Mouse (Mus musculus) forebrain, embryonic 15.5 days (tissue): ENCODE data around the gene Tnrc6b. TPM values are rescaled to one million over a fixed set of nuclear protein-coding genes. Genes with fewer than 3 reads are reported as not detected.
A peak's percentile ranks its signal among the peaks of the same experiment; 100 is the strongest.

ENCODE experiments used
- ATAC-seq: fragments of 200-750 bp; cut with Nextera tagmentation; replicated peaks from 2 replicates; pipeline ENCODE4 v1.8.0; 2017; ENCODE audit warnings: mild to moderate bottlenecking, moderate TSS enrichment, moderate library complexity
- H3K27ac ChIP-seq: fragments of 300-500 bp; sonication (generic); replicated peaks from 2 replicates; pipeline ENCODE4 v1.5.1; 2015; ENCODE audit warnings: mild to moderate bottlenecking, inconsistent platforms
- H3K27me3 ChIP-seq: fragments of 300-500 bp; sonication (generic); 2 replicates; pipeline ENCODE4 v1.6.1; 2015; ENCODE audit warnings: inconsistent platforms
- H3K36me3 ChIP-seq: fragments of 300-500 bp; sonication (generic); 2 replicates; pipeline ENCODE4 v1.6.1; 2015; ENCODE audit warnings: mild to moderate bottlenecking, inconsistent platforms
- H3K4me1 ChIP-seq: fragments of 300-500 bp; sonication (generic); 2 replicates; pipeline ENCODE4 v1.6.1; 2015; ENCODE audit warnings: inconsistent platforms
- H3K4me2 ChIP-seq: fragments of 300-500 bp; sonication (generic); replicated peaks from 2 replicates; pipeline ENCODE4 v1.6.1; 2015; ENCODE audit warnings: mild to moderate bottlenecking, inconsistent platforms
- H3K4me3 ChIP-seq: fragments of 300-500 bp; sonication (generic); 2 replicates; pipeline ENCODE4 v1.5.1; 2015; ENCODE audit warnings: mild to moderate bottlenecking, inconsistent platforms
- H3K9ac ChIP-seq: fragments of 300-500 bp; sonication (generic); replicated peaks from 2 replicates; pipeline ENCODE4 v1.6.1; 2015; ENCODE audit warnings: mild to moderate bottlenecking, inconsistent platforms
- H3K9me3 ChIP-seq: fragments of 300-500 bp; sonication (generic); 2 replicates; pipeline ENCODE4 v1.6.1; 2016; ENCODE audit warnings: inconsistent platforms
- WGBS: fragments of 180-500 bp; shearing (Covaris S2); methylation state at CpG from one replicate; pipeline ENCODE4 v1.1.7; 2015; ENCODE audit warnings: mixed read lengths; 5-methylcytosine and 5-hydroxymethylcytosine counted together
- polyA plus RNA-seq: library from polyadenylated mRNA; unstranded; fragments of >200 nt; fragmentation: Nextera tagmentation; extraction: Ambion mirVana; gene quantifications from 2 replicates; pipeline ENCODE4 v1.2.1, GENCODE M21; 2015

The Tnrc6b gene
- polyA plus RNA-seq, 1 experiment from 2014 or later: 34.2 TPM

- no peak for ATAC-seq
- no peaks in the 10 kb centered on the region for H3K27me3 ChIP-seq
- no peak overlapping the region for H3K9ac ChIP-seq
- no peak overlapping the region for H3K4me2 ChIP-seq
- WGBS: 55% methylated on average over 3 of the region's 3 CpGs
- no peak overlapping the region for H3K4me3 ChIP-seq
- H3K36me3 ChIP-seq: no peaks in the 10 kb centered on the region
- H3K4me1 ChIP-seq: no peaks in the 10 kb centered on the region
- no peaks in the 10 kb centered on the region for H3K9me3 ChIP-seq
- H3K27ac ChIP-seq: no peak overlapping the region
Observed at GRCm38 (mm10) chr15:80779006-80779405, 67.9 kb downstream of the Tnrc6b start.

DNA sequence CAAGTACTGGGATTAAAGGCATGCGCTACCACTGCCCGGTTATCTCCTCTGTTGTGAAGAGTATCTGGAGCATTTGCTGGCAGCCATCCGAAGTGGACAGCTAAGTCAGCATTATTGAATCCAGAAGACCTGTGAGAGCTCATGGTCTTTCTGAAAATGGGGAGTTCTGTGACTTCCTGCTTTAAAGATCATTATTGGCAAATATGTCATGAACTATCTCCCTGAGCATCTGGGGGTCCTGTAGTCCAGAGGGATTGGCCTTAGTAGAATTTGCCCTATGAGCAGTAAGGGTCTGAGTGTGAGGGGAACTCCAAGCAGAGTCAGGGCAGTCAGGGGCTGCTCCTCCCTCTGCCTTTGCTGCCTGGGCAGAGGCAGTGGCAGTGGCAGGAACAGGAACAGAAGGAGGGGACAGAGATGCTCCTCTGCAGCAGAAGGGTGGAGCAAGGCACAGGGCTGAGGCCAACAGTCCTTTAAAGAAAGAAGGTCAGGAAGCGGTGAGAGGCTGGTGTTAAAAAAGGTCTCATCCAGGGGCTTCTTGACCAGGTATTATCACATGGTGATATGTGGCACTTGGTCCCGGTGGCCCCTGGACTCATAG, 69.1 kb downstream of the Tnrc6b start:
- no peak for ATAC-seq
- no peaks in the 10 kb centered on the region for H3K27me3 ChIP-seq
- H3K4me2 ChIP-seq: no peak overlapping the region
- peaks cover 6% of the 10 kb centered on the region; the same call in 1 of the 2 replicates for H3K4me1 ChIP-seq
- H3K27ac ChIP-seq: no peak overlapping the region
- no peak overlapping the region for H3K9ac ChIP-seq
- H3K9me3 ChIP-seq: no peaks in the 10 kb centered on the region
- no peak overlapping the region for H3K4me3 ChIP-seq
- no peaks in the 10 kb centered on the region for H3K36me3 ChIP-seq
- WGBS: 93% methylated on average over 5 of the region's 5 CpGs

- Histone ChIP-seq H3K4me1 (peaks cover 11% of the 10 kb centered on the region), H3K36me3 (no peaks in the 10 kb centered on the region), H3K9me3 (no peaks in the 10 kb centered on the region), H3K4me3 (no peak overlapping the region), H3K27me3 (no peaks in the 10 kb centered on the region), H3K4me2 (no peak overlapping the region), H3K27ac (no peak overlapping the region), H3K9ac (no peak overlapping the region)
- no peak for ATAC-seq
- WGBS: 89% methylated on average over 5 of the region's 5 CpGs
Observed at GRCm38 (mm10) chr15:80781218-80781806, 70.2 kb downstream of the Tnrc6b start.

- no peak overlapping the region for H3K9ac ChIP-seq
- H3K9me3 ChIP-seq: no peaks in the 10 kb centered on the region
- WGBS: 38% methylated on average over 7 of the region's 7 CpGs
- H3K36me3 ChIP-seq: no peaks in the 10 kb centered on the region
- H3K4me2 ChIP-seq: no peak overlapping the region
- no peak for ATAC-seq
- H3K4me1 ChIP-seq: peaks cover 11% of the 10 kb centered on the region
- no peak overlapping the region for H3K27ac ChIP-seq
- H3K27me3 ChIP-seq: no peaks in the 10 kb centered on the region
- H3K4me3 ChIP-seq: no peak overlapping the region
Observed at GRCm38 (mm10) chr15:80784553-80784971, 73.4 kb downstream of the Tnrc6b start.

DNA sequence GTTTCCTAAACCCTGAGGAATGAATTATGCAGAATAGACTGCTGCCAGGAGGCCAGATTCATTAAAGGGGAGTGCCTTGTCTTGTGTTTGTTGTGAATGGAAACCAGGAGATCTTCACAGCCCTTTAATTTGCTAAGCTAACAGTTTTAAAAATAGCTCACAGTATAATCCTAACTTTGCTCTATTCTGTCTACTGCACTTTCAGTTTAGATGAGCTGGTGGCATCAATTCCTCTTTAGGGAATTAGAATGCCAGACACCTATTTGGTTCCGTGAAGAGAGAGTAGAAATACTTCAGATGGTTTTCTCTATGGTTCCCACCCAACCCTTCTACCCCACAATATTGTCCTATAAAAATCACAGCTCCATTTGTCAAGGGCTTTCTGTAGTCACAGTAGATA, 74.6 kb downstream of the Tnrc6b start:
- H3K4me1 ChIP-seq: peaks cover 11% of the 10 kb centered on the region
- H3K9ac ChIP-seq: no peak overlapping the region
- no peaks in the 10 kb centered on the region for H3K9me3 ChIP-seq
- no peaks in the 10 kb centered on the region for H3K36me3 ChIP-seq
- H3K4me3 ChIP-seq: no peak overlapping the region
- 68% methylated on average over 1 of the region's 1 CpGs for WGBS
- H3K4me2 ChIP-seq: no peak overlapping the region
- no peak for ATAC-seq
- no peak overlapping the region for H3K27ac ChIP-seq
- H3K27me3 ChIP-seq: no peaks in the 10 kb centered on the region

DNA sequence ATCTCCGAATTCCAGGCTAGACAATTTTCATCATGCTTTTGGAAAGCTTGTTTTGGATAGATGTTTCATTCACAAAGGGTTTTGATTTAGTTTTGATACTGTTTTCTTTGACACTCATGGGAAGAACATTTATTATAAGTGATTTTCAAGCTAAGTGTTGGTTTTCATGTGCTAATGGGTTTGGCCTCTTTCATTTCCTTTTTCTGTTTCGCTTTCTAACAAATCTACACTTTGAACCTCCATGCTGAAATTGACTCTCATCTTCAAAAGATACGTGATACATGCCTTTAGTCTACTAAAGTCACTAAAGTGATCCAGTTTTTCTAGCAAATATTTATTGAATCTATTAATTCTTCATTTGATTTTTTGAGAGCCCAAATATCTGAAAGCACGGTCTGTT, 76.6 kb downstream of the Tnrc6b start:
- no peak for ATAC-seq
- H3K27ac ChIP-seq: no peak overlapping the region
- H3K36me3 ChIP-seq: no peaks in the 10 kb centered on the region
- no peaks in the 10 kb centered on the region for H3K9me3 ChIP-seq
- no peaks in the 10 kb centered on the region for H3K27me3 ChIP-seq
- WGBS: 93% methylated on average over 4 of the region's 4 CpGs
- no peak overlapping the region for H3K4me3 ChIP-seq
- H3K9ac ChIP-seq: no peak overlapping the region
- H3K4me2 ChIP-seq: no peak overlapping the region
- peaks cover 11% of the 10 kb centered on the region for H3K4me1 ChIP-seq

DNA sequence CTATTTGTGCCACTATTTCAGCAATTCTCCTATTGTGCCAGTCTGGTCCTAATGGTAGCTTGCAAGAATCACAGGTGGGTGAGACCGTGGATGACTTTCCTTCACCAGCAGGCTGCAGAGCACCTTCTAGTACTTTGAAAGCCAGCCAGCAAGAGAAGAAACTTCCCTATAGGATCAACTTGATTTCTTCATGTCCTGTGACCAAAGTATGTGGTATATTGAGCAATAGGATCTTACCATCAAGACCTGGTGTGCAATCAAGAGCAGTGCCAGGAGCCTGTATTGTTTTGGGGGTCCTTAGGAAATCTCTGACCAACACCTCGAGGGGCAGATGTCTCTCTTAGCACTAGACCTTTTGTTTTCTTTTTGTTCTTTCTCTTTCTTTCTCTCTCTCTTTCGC, 81.4 kb downstream of the Tnrc6b start:
- Histone ChIP-seq H3K27me3 (no peaks in the 10 kb centered on the region), H3K4me2 (no peak overlapping the region), H3K9ac (no peak overlapping the region), H3K27ac (no peak overlapping the region), H3K4me3 (no peak overlapping the region), H3K36me3 (no peaks in the 10 kb centered on the region), H3K4me1 (peaks cover 10% of the 10 kb centered on the region), H3K9me3 (no peaks in the 10 kb centered on the region)
- no peak for ATAC-seq
- WGBS: 82% methylated on average over 3 of the region's 3 CpGs

DNA sequence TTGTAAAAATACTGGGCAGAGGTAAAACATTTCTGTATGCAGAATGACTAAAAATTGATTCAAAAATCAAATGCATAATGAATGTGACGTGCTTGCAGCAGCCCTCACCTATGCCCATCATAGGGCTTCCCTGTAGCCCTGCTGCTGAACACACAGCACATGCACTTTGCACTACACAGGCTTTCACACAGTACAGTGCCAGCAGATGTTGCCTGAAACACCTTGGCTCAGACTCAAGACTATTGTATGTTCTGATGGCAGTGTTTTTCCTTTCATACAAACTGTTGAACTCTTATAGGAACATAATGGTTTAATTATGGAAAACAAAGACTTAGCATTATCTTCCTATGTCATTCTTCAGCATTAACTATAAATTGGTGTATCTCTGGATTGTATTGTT, 84.0 kb downstream of the Tnrc6b start:
- Histone ChIP-seq H3K27ac (no peak overlapping the region), H3K4me3 (no peak overlapping the region), H3K9ac (no peak overlapping the region), H3K27me3 (no peaks in the 10 kb centered on the region), H3K9me3 (no peaks in the 10 kb centered on the region), H3K4me1 (peaks cover 13% of the 10 kb centered on the region), H3K36me3 (no peaks in the 10 kb centered on the region), H3K4me2 (no peak overlapping the region)
- ATAC-seq: no peak
- WGBS: 72% methylated on average over 1 of the region's 1 CpGs

- WGBS: 3% methylated on average over 6 of the region's 6 CpGs
- H3K4me2 ChIP-seq: peak overlapping the region; percentile 50
- no peaks in the 10 kb centered on the region for H3K36me3 ChIP-seq
- H3K9me3 ChIP-seq: no peaks in the 10 kb centered on the region
- H3K27me3 ChIP-seq: no peaks in the 10 kb centered on the region
- peak; percentile 55 for ATAC-seq
- peaks cover 37% of the 10 kb centered on the region for H3K4me1 ChIP-seq
- peak overlapping the region; percentile 89 for H3K27ac ChIP-seq
- peak overlapping the region; percentile 57 for H3K4me3 ChIP-seq
- H3K9ac ChIP-seq: peak overlapping the region; percentile 44
Observed at GRCm38 (mm10) chr15:80797757-80798156, 86.6 kb downstream of the Tnrc6b start.

GRCm38 (mm10) chr15:80798367-80799073, 87.4 kb downstream of the Tnrc6b start:
- H3K27me3 ChIP-seq: no peaks in the 10 kb centered on the region
- ATAC-seq: peak; percentile 92
- H3K4me1 ChIP-seq: peaks cover 45% of the 10 kb centered on the region
- H3K36me3 ChIP-seq: no peaks in the 10 kb centered on the region
- H3K27ac ChIP-seq: peak overlapping the region; percentile 89
- peak overlapping the region; percentile 57 for H3K4me3 ChIP-seq
- H3K4me2 ChIP-seq: peak overlapping the region; percentile 54
- peak overlapping the region; percentile 72 for H3K9ac ChIP-seq
- WGBS: under 1% methylated on average over 17 of the region's 17 CpGs
- no peaks in the 10 kb centered on the region for H3K9me3 ChIP-seq

- ATAC-seq: peak; percentile 54
- Histone ChIP-seq H3K36me3 (no peaks in the 10 kb centered on the region), H3K27ac (peak overlapping the region; percentile 89), H3K9me3 (no peaks in the 10 kb centered on the region), H3K27me3 (no peaks in the 10 kb centered on the region), H3K4me3 (peak overlapping the region; percentile 57), H3K9ac (peak overlapping the region; percentile 72), H3K4me1 (peaks cover 47% of the 10 kb centered on the region), H3K4me2 (peak overlapping the region; percentile 54)
- under 1% methylated on average over 10 of the region's 10 CpGs for WGBS
Observed at GRCm38 (mm10) chr15:80799074-80799633, 88.0 kb downstream of the Tnrc6b start.

- Histone ChIP-seq H3K36me3 (no peaks in the 10 kb centered on the region), H3K4me2 (peak overlapping the region; percentile 54), H3K27me3 (no peaks in the 10 kb centered on the region), H3K27ac (peak overlapping the region; percentile 89), H3K9me3 (no peaks in the 10 kb centered on the region), H3K4me3 (peak overlapping the region; percentile 57), H3K4me1 (peaks cover 46% of the 10 kb centered on the region), H3K9ac (peak overlapping the region; percentile 72)
- WGBS: under 1% methylated on average over 10 of the region's 10 CpGs
- ATAC-seq: peak; percentile 61
Observed at GRCm38 (mm10) chr15:80799634-80800137, 88.6 kb downstream of the Tnrc6b start.
